Mouse (Mus musculus): ENCODE results near the gene Sept9.
A peak's percentile ranks its signal among the peaks of the same experiment; 100 is the strongest.
"Not testable (repeated sequence)": the region's sequence is repeated elsewhere in the genome, so short reads cannot be mapped to it uniquely, and the experiment has no call there.

Sept9 gene

DNA sequence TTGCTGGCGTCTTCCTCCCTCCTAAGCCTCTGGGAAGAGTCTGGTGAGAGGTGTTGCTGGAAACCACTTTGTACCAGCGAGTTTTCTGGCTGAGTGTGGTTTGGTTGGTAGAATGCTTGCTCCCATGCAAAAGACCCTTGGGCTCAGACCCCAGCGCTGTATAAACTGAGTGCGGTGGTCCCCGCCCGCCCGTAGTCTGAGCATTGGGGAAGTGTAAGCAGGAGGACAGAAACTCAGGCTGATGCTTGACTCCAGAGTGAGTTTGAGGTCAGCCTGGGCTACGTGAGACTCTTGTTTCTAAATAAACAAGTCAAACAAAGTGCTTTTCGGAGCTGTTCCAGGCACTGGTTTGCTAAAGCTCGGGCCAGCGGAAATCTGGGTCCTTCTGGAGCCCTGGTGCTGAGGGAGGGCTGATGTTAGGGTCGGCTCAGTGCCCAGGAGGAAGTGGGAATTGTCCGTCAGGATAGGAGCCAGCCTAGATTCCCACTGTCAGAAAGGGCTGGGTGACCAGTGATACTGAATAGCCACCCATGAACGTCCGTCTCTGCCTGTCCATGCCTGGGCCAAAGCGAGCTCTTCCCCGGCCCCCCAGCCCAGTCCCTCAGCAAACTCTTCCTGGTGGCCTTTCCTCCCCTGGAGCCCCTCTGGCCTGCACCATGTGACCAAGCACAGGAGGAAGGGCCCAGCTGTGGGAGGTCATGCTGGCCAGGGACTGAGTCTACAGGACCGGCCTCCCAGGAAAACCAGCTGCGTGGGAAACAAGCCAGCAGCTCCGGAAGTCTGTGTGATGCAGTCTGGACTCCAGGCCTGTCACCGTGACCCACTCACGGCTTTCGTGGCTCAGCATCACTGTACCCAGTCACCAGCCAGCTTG lies 112.8 kb downstream of the Sept9 start:
- no peak for DNase-seq (ENCODE audit: low spot score in 2 of 2)

DNA sequence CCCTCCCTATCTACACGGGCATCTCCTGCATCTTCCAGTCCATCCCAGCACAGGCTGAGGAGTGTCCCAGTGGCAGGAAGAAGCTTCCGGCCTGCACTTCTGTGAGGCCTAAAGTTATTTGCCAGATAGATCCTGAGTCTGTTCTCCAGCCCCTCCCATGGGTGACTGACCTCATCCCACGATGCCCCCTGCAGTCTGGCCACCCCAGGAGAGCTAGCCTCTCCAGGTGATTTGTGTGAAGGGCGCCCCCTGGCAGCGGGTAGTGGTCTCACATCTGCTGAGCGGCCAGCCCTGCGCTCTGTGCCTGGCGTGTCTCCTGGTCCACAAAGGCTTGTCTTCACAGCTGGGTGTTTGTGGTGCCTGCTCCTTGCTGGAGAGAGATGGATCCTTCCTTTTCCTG lies 113.5 kb downstream of the Sept9 start:
- DNase-seq (ENCODE audit: low spot score in 2 of 2): no peak

DNA sequence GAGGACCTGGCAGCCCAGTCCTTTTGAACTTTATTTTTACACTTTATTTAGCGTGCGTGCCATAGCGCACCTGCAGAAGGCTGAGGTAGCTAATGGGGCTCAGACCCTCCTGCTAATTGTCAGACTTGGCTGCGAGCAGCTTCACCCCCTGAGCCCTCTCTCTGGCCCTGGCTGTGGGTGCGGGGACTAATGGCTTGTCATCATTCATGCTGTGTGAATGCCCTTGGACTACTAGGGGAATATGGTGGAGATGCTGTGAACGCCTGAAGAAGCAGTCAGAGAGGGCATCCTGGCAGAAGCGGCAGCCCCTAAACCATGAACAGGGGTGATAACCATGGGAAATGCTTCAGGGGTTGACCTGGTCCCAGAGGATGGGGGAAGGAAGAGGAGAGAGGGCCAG lies 114.0 kb downstream of the Sept9 start:
- no peak for DNase-seq (ENCODE audit: low spot score in 2 of 2)

DNA sequence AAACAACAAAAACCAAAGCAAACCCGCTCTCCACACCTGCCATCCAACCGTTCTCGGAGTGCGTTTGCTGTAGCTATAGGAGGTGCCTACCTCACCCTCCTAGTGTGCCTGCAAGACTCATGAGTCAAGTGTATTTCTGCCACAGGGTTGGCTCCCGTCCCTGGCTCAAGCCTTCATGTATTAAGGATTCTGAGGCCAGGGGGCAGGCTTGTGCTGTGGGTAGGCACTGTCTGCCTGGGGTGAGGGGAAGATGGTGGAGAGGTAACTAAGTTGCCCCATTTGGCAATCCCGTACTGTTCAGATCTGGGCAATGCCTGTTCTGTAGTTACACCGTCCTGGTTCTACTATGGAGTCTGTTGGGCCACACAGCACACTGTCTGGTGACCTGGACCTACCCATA lies 114.6 kb downstream of the Sept9 start:
- no peak for DNase-seq (ENCODE audit: low spot score in 2 of 2)

DNA sequence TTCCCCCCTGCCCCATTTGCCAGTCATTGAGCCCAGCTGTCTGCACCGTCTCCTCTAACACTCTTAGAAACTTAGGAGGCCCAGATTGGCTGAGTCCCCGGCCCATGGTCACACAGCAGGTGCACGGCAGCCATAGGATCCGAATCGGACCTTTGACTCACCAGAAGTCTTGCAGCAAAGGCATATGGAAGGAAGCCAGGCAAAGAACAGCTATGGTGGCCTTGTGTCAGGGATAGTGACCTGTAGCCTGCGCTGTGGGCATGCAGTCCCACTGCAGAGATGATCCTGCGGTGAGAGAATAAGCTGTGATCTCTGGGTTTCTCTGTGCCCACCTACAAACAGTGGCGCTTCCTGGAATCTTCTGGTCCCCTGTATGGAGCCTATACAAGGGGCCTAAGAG lies 115.1 kb downstream of the Sept9 start:
- no peak for DNase-seq (ENCODE audit: low spot score in 2 of 2)

DNA sequence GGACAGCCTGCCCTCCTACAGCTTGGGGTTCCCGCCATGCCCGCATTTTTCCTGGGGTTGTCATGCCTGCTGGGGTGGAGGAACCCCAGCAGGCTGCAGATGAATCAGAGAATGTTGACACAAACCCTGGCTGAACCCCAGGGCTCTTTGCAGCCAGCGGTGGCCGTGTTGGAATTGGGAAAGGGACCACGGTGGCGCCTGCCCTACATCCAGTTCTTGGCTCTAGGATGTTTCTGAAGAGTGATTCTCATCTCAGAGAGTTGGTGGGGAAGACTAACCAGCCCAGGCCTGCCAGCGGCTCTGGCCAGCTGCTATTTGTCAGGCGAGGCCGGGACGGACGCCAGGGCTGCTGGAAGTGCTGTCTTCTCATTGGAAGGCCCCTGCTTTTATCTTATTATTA lies 115.8 kb downstream of the Sept9 start:
- no peak for DNase-seq (ENCODE audit: low spot score in 2 of 2)

DNA sequence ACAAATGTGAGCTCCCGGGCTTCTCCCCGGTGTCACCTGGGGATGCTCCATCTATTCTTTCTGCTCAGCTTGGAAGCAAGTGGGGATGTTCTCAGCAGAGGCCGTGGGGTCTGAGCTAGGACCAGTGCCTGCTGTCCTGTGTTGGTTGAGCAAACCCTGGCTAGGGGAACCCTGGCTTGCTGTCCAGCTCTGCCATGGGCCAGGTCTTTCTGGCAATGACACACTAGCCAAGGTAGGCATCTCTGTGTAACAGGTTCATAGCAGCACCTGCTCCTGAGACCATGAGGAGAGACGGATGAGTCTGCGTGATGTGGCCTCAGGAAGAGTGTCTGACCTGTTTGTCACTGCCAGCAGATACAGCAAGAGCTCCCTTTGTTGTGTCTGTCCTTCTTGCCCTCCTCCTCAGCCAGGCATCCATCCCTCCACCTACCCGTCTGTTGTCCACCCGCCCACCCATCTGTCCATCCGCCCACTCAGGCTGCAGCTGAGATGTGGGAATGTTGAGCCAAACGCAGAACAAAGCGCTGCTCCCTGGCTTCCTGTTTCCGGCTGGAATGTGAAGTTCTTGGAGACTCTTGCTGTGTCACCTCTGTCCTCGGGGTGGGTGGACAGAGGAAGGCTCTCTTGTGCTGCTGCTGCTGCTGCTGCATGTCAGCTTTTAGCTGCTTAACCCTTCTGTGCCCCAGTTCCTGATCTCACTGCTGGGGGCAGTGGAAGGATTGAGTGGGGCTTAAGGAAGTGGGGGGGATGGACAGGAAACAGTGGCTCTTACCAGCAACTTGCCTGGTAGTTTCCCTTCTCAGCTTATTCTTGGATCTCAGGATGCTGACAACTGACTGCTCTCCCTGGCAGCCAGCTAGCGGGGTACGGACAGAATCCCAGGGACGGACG lies 117.2 kb downstream of the Sept9 start:
- no peak for DNase-seq (ENCODE audit: low spot score in 2 of 2)

DNA sequence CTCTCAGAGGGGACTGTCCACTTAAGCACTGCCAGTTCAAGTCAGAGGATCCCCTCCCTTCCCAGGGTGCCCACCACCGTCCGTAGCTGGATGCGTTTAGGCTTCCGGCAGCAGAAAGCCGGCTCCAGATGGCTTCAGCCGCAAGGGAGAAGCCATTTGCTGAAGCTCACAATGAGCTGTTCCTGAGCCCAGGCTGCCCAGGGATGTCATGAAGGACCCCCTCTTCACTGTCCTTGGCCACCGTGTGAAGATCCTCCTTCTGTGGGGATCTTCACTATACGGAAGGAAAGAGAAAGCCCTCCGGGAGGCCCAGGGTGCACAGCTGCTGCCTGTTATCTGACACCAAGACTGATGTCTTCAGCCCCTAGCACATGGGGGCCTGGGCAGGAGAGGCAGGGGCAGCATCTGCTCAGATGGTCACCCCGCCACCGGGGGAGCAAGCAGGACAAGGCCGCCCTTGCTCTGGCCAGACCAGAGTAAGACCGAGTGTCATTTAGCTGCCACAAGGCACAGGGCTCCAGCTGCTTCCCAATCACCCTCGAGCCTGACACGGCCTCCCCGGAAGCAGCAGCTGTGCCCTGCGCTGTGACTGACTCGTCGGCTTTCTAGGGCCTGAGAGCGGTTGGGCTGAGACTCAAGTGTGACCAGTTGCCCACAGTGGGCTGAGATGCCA lies 118.1 kb downstream of the Sept9 start:
- DNase-seq (ENCODE audit: low spot score in 2 of 2): peak in 1 of 2 experiments; percentile 49

DNA sequence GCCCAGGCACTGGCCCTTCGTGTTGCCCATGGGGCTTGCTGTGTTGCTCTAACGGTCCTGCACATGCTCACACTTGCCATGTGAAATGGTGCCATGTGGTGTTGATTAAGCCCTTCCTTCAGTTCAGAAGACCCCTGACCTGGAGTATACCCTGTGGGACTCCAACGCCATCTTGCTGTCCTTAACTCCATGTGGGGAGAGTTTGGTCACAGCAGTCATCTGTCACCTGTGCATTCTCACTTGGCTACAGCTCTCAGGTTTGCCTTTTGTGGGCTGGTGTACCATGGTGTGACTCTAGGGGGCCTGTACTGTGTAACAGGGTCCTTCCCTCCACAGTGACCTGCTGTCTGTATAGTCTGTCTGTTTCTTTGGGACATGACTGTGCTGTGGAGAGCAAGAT lies 118.7 kb downstream of the Sept9 start:
- no peak for DNase-seq (ENCODE audit: low spot score in 2 of 2)

DNA sequence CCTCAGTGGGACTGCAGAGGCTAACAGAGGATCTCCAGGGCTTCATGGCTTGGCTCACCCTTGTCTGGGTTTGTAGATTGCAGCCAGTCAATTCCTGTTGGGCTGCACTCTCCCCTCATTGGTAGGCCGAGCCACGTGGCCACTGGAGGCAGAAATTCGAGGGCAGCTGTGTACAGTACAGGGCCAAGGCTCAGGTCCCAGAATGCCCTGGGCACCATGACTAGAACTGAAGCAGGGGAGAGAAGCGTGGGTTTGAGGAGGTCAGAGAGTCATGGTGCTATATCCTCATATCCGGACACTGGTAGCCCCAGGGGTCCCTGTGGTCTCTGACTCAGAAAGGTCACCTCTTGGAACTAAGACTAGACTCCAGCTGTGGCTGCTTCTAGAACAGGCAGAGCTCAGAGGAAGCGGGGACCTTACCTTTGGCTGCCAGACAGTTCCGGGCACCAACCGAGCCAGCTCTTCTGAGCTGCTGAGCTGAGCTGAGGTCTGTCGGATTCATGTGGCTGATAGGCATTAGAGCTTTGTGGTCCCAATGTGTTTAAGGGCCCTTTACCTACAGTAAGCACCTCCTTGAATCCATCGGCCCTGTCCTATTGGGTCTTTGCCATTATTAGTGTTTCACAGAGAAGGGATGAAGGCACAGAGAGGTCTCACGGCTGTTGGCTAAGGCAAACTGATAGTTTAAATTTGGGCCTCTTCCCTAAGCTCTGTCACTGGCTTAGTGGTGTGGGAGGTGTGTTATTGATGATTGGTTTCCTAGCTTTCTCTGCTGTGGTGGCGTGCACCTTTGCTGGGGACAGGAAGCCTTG lies 119.5 kb downstream of the Sept9 start:
- no peak for DNase-seq (ENCODE audit: low spot score in 2 of 2)

DNA sequence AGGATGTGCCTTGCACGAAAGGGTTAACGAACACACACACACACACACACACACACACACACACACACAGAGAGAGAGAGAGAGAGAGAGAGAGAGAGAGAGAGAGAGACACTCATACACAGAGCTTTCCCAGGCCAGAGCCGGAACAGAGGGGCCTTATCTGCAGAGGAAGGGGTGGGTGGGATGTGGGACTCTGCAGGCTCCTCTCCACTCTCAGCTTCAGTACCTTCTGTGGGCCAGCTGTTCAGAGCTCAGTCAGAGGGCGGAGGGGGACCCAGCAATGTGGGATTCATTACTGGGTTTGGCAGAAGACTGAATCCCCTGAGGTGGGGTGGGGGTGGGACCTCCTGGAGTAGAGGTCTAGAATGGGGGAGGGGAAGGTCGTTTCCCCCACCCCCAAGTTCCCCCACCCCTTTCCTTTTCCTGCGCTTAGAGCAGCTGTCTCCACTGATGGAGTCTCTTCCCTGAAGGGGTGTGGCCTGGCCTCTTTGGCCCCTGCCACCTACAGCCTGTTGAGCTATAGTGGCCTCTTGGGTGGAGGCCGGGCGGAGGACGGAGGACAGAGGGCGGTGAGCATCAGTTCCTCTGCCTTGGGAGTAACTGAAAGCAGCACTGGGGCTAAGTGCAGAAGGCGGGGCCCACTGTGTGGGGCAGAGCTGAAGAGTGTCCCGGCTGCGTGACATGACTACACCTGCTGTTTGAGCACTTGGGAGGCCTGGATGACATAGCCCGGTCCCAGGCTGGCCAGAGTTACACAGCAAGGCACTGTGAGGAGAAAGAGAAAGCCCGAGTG lies 120.3 kb downstream of the Sept9 start:
- DNase-seq (ENCODE audit: low spot score in 2 of 2): no peak

DNA sequence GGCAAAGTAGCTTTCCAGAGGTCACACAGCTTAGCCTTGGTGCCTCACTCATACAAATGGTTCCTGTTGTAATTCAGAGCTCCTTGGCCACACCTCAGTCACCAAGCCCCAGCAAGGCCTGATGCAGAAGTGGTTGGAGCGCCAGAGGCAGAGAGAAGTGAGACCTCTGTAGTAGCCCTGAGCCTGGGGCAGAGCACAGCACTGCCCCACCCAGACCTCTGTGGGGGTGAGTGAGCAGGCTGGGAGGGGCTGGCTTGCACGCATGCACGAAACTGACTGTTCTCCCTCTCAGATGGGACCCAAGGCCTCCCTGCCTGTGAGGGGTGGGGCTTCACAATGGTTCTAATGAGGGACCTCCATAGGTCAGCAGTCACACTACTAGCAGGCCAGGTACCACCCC lies 121.0 kb downstream of the Sept9 start:
- no peak for DNase-seq (ENCODE audit: low spot score in 2 of 2)

DNA sequence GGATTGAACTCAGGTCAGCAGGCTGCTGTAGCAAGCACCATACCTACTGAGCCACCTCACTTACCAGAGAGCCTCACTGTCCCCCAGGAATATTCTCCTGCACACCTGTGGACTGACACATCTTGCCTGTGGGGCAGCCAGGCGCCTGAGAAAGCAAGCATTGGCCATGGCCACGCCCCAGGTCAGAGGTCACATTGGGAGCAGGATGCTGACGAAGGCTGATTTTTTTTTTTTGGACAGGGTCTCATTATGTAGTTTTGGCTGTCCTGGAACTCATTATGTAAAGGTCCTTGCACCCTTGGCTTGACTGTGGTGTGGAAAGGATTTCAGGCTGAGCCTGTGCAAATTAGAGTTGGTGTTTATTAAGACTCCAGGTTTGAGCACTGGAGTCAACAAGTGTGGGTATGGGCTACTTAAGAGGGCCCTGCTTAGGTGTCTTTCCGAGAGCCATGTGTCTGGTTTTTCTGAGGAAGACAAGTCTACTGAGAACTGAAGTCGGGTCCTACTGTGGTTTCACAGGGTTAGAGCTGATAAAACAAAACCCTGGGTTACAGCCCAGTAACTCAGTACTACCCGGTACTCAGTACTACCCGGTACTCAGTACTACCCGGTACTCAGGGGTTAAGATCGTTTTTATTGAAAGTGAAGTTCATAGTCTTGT lies 122.0 kb downstream of the Sept9 start:
- no peak for DNase-seq (ENCODE audit: low spot score in 2 of 2)

DNA sequence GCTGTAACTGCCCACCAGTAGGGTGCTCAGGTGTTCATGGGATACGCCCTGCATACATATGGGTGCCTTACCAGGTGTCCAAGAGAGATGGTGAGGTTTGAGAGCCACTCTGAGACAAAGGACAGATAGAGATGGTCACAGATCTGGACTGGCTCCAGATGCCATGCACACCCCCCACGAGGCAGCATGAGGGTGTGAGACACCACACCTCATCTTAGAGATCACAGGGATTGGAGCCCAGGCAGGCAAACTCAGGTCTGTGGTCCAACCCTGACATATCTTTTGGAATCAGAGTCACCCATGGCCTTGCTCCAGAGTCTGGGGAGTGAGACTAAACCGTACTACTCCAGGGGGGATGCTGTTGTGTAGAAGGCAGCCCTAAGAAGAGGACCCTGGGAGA lies 122.8 kb downstream of the Sept9 start:
- DNase-seq (ENCODE audit: low spot score in 2 of 2): no peak

DNA sequence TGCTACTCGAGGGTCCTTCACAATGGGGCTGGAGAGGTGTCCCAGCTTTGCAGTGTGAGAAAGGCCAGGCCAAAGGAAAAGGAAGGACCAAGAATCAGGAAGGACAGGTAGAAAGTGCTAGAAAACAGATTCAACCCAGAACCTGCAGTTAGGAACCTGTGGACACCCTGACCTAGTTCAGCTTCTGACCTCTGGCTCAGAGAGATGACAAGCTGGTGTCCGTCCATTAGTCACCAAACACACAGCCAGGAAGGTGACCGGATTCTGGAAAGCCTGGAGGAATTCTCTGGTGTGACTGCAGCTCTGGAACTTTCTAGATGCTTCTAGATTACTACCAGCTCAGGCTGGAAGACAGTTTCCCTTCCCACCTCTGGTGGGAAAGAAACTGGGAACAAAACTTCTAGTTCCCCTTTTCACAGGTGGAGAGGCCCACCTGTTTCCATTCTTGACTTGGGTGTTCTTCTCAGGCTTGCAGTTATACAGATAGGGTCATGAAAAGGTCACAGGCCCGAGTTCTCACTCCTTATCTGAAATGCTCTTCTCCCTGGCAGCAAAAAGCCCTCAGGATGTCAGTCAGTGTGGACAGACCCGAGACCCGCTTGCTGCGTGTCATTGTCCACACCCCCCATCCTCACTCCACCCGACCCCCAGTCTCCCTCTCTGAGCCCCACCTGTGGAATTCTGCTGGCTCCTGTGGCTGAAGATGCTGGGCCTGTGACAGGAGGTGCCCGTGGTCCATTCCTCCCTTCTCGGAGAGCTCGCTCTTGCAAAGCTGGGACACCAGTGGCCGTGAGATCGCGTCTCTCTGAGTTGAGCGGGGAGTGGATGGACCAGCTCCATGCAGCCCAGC lies 123.5 kb downstream of the Sept9 start:
- no peak for DNase-seq (ENCODE audit: low spot score in 2 of 2)

DNA sequence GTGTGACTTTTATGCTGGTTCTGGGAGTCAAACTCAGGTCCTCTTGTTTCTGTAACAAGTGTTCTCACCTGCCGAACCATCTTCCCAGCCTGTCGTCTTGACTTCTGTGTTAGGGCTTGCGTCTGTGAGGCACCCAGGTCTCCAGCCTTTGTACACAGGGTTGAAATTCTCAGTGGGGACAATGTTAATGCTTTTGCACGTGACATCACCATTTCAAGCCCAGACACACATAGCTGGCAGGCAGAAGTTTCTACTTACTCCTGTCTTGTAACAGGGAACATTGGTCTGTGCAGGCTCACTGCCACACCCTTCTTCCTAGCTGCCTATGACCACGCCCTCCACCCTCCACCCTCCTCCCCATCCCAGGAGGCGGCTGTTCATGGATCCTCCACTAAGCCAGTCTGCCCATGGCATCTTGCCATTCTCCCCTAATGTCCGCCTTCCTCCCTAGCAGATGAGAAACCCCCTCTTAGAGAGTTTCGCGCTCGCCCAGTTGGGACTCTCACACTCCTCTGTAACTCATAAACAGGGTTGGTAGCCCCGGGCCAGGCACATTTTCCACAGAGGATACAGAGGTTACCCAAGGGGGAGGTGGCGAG lies 124.6 kb downstream of the Sept9 start:
- no peak for DNase-seq (ENCODE audit: low spot score in 2 of 2)

DNA sequence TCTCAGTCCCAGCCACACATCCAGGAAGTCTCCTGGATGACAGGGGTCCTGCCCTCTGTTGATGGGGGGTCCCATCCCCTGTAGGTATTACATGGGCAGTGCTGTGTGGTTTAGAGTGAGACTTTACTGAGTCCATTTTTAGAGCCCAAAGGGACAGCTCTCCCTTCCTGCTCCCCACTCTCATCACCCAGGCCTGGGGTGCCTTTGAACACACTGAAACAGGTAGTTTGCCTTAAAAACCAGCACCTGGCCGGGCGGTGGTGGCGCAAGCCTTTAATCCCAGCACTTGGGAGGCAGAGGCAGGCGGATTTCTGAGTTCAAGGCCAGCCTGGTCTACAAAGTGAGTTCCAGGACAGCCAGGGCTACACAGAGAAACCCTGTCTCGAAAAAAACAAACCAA lies 125.3 kb downstream of the Sept9 start:
- not testable (repeated sequence) for DNase-seq (ENCODE audit: low spot score in 2 of 2)

DNA sequence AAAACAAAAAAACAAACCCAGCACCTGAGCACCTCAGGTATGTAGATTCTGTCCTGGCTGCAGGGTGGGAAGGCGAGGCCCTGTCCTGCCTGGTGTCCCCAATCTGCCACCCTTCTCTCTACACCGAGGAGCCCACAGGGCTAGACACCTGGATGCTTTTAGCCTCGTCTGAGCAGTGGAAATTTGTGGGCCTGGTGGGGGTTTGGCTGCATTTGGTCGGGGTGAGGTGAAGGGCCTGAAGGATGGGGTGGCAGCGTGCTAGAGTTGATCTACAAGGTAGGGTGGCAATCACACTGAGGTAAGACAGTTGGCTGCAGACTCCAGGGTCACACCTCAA lies 125.6 kb downstream of the Sept9 start:
- no peak for DNase-seq (ENCODE audit: low spot score in 2 of 2)

Data from frontal cortex, postnatal 10 days (tissue).